Mouse (Mus musculus) cerebellum, adult 9-10 months (tissue): Measurements from ENCODE around the gene Gm14190.
"Not testable (repeated sequence)": the region's sequence is repeated elsewhere in the genome, so short reads cannot be mapped to it uniquely, and the experiment has no call there.

Experiments
- DNase-seq: peaks from one replicate; pipeline ENCODE4 v3.0.0; 2022

Gm14190 gene

GRCm38 (mm10) chr11:99690463-99690862 lies at the start of gene Gm14190:
Gene Gm14190 (minus strand): TSS chr11:99690740.
- no peak for DNase-seq

GRCm38 (mm10) chr11:99734190-99734589 lies 43.6 kb upstream of the Gm14190 start, which contains the start of gene Gm14180:
Gene Gm14180 (minus strand): TSS chr11:99734290.
- DNase-seq = no peak

- DNase-seq = peak; percentile 6
These were observed 33.5 kb upstream of the Gm14190 start for GRCm38 (mm10) chr11:99724061-99724460.

- no peak for DNase-seq
These were observed 28.2 kb upstream of the Gm14190 start for GRCm38 (mm10) chr11:99718759-99719158.

GRCm38 (mm10) chr11:99685235-99685634 lies 5.3 kb downstream of the Gm14190 start:
- DNase-seq = not testable (repeated sequence)

GRCm38 (mm10) chr11:99683481-99683880 lies 7.1 kb downstream of the Gm14190 start:
- no peak for DNase-seq

GRCm38 (mm10) chr11:99665860-99666259 lies 24.7 kb downstream of the Gm14190 start, which contains the start of gene Krtap4-6:
Gene Krtap4-6 (minus strand): TSS chr11:99665960.
- DNase-seq = no peak

- no peak for DNase-seq
These were observed 27.7 kb downstream of the Gm14190 start for GRCm38 (mm10) chr11:99662802-99663201.

GRCm38 (mm10) chr11:99659256-99659655 lies 31.3 kb downstream of the Gm14190 start:
- no peak for DNase-seq

- not testable (repeated sequence) for DNase-seq
These were observed 32.0 kb downstream of the Gm14190 start, which contains the start of gene Gm11563 for GRCm38 (mm10) chr11:99658467-99659010. Gene Gm11563 (minus strand): TSS chr11:99658960.

GRCm38 (mm10) chr11:99657051-99657450 lies 33.5 kb downstream of the Gm14190 start:
- DNase-seq = no peak

- DNase-seq = no peak
These were observed 40.4 kb downstream of the Gm14190 start, which contains the start of gene Gm11555 for GRCm38 (mm10) chr11:99650136-99650535. Gene Gm11555 (minus strand): TSS chr11:99650236.

GRCm38 (mm10) chr11:99646444-99646843 lies 44.1 kb downstream of the Gm14190 start:
- DNase-seq = no peak

- DNase-seq = no peak
These were observed 46.2 kb downstream of the Gm14190 start for GRCm38 (mm10) chr11:99644351-99644750.

GRCm38 (mm10) chr11:99643635-99644139 lies 46.9 kb downstream of the Gm14190 start, which contains the start of gene Krtap4-7:
Gene Krtap4-7 (minus strand): TSS chr11:99644089.
- not testable (repeated sequence) for DNase-seq

GRCm38 (mm10) chr11:99640926-99641325 lies 49.6 kb downstream of the Gm14190 start:
- no peak for DNase-seq
